Mouse (Mus musculus) limb, embryonic 11.5 days (tissue): ENCODE results near the gene Kctd21. TPM values are rescaled to one million over a fixed set of nuclear protein-coding genes. Genes with fewer than 3 reads are reported as not detected.

ENCODE experiments used
- ATAC-seq: fragments of 200-750 bp; cut with Nextera tagmentation; 2 replicates; pipeline ENCODE4 v1.8.0; 2017; ENCODE audit warnings: low read depth; ENCODE audit not compliant: insufficient number of reproducible peaks, low FRiP score, low TSS enrichment
- DNase-seq: peaks from one replicate; pipeline ENCODE4 v3.0.0-alpha.2; 2015; ENCODE audit warnings: low spot score
- H3K27ac ChIP-seq: fragments of 300-500 bp; sonication (generic); replicated peaks from 2 replicates; pipeline ENCODE4 v1.5.1; 2014; ENCODE audit warnings: low read depth, mild to moderate bottlenecking, low read length
- H3K27me3 ChIP-seq: fragments of 300-500 bp; sonication (generic); 2 replicates; pipeline ENCODE4 v1.6.1; 2014; ENCODE audit warnings: mild to moderate bottlenecking, low read length, mixed read lengths; ENCODE audit not compliant: control insufficient read depth, insufficient read depth
- H3K36me3 ChIP-seq: fragments of 300-500 bp; sonication (generic); 2 replicates; pipeline ENCODE4 v1.6.1; 2014; ENCODE audit warnings: mild to moderate bottlenecking, low read length, moderate library complexity, mixed read lengths; ENCODE audit not compliant: control insufficient read depth, insufficient read depth
- H3K4me1 ChIP-seq: fragments of 300-500 bp; sonication (generic); 2 replicates; pipeline ENCODE4 v1.6.1; 2014; ENCODE audit warnings: low read length, mixed read lengths; ENCODE audit not compliant: control insufficient read depth, insufficient read depth
- H3K4me2 ChIP-seq: fragments of 300-500 bp; sonication (generic); 2 replicates; pipeline ENCODE4 v1.6.1; 2014; ENCODE audit warnings: low read depth, mild to moderate bottlenecking, moderate library complexity; ENCODE audit not compliant: severe bottlenecking
- H3K4me3 ChIP-seq: fragments of 300-500 bp; sonication (generic); 2 replicates; pipeline ENCODE4 v1.5.1; 2014; ENCODE audit warnings: low read depth, low read length
- H3K9ac ChIP-seq: fragments of 300-500 bp; sonication (generic); 2 replicates; pipeline ENCODE4 v1.6.1; 2014; ENCODE audit warnings: mild to moderate bottlenecking, low read length
- H3K9me3 ChIP-seq: fragments of 300-500 bp; sonication (generic); 2 replicates; pipeline ENCODE4 v1.6.1; 2016; ENCODE audit warnings: low read length; ENCODE audit not compliant: control insufficient read depth
- WGBS: fragments of 180-500 bp; shearing (Covaris S2); extraction: QIAGEN DNeasy Blood & Tissue Kit; methylation state at CpG from one replicate; pipeline ENCODE4 v1.1.7; 2014; 5-methylcytosine and 5-hydroxymethylcytosine counted together
- polyA plus RNA-seq: library from polyadenylated mRNA; unstranded; fragments of >200 nt; fragmentation: Nextera tagmentation; extraction: Ambion mirVana; gene quantifications from 2 replicates; pipeline ENCODE4 v1.2.1, GENCODE M21; 2014

Kctd21 gene
- polyA plus RNA-seq, 1 experiment from 2014 or later = 4.3 TPM

DNA sequence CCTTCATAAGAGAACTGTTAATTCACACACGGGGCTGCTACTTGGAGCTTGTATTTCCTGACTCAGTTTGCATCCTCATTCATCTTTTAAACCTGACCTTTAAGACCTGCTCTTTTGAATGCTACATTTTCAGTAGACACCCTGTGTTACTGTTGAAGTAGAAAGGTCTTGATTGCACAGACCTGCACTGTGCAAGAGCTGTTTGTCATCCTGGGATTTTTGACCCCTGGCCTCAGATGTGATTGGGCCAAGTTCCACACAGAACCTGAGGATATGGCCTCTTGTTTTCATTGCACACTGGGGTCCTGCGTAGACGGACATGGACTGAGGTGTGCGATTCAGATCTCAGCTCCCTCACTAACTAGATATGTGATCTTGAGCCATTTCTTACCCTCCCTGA is 6.5 kb downstream of the Kctd21 start:
- 83% methylated on average over 4 of the region's 4 CpGs for WGBS
- H3K4me3 ChIP-seq = no peak overlapping the region
- DNase-seq (no peak), ATAC-seq (no peak)
- no peaks in the 10 kb centered on the region for H3K36me3 ChIP-seq
- H3K27ac ChIP-seq = no peak overlapping the region
- no peaks in the 10 kb centered on the region for H3K9me3 ChIP-seq
- H3K4me2 ChIP-seq = no peak overlapping the region
- H3K9ac ChIP-seq = no peak overlapping the region
- H3K4me1 ChIP-seq = no peaks in the 10 kb centered on the region
- H3K27me3 ChIP-seq = no peaks in the 10 kb centered on the region

DNA sequence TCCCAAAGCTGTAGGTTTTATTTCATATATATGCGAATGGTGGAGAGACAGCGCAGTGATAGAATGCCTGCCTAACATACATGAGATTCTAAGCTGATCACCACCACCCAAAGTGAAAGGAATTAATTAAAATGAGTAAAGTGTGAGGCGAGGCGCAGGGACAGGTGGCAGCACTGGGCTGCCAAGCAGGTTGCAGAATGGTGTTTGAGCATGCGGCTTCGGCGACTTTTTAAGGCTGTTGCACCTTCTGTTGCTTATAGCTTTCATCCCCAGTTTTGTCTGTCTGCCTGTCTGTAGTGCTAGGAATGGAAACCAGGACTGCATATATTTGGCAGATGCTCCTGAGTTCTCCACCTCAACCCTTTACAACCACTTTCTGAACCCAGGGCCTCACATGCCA is 7.5 kb downstream of the Kctd21 start:
- Histone ChIP-seq H3K4me2 (no peak overlapping the region), H3K4me1 (no peaks in the 10 kb centered on the region), H3K9ac (no peak overlapping the region), H3K27ac (no peak overlapping the region), H3K9me3 (no peaks in the 10 kb centered on the region), H3K36me3 (no peaks in the 10 kb centered on the region), H3K4me3 (no peak overlapping the region), H3K27me3 (no peaks in the 10 kb centered on the region)
- DNase-seq = no peak
- no peak for ATAC-seq
- WGBS = 88% methylated on average over 7 of the region's 7 CpGs

DNA sequence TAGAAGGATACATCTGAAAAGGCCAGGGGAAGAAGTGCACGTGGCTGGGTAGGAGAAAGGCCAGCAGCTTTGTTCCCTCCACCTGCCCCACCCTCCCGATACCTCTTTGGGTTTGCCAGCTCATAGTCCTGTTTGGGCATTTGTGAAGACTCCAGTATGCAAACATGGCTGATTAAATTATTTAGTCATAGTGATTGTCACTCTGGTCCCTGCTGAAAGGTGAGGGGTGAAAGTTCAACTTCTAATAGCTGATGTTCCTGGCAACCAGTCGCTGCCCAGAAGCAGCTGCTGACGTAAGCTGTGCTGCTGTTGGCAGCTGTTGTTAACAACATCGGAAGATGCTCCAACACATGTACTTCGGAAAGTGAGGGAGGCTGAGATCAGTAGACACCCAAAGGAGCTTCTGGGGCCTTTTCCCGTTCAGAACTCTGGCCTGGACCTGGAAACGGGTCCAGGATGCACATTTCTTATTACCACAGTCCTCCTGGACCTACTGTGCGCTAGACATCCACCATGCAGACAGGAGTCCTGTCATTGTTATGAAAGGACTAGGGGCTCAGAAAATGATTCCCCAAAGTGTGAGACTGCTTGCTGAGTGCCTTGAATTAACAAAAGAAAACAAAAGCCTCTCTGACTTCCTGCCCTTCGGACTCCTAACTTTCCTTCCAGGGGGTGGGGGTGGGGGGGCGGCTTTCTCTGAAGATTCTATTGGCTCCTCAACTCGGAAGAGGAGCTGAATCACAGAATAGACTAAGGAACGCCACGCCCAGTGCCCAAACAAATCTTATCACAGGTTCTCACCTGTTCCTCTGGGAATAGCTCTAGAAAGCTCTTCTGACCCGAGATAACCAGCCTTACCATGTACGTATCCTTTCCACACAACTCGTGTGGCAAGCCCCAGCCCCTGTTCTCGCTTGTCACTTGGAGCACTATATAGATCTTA is 9.1 kb downstream of the Kctd21 start:
- H3K9me3 ChIP-seq = no peaks in the 10 kb centered on the region
- H3K4me2 ChIP-seq = no peak overlapping the region
- H3K9ac ChIP-seq = no peak overlapping the region
- no peak overlapping the region for H3K4me3 ChIP-seq
- no peaks in the 10 kb centered on the region for H3K36me3 ChIP-seq
- WGBS = 73% methylated on average over 18 of the region's 18 CpGs
- H3K27me3 ChIP-seq = no peaks in the 10 kb centered on the region
- no peak for DNase-seq
- H3K27ac ChIP-seq = no peak overlapping the region
- H3K4me1 ChIP-seq = no peaks in the 10 kb centered on the region
- no peak for ATAC-seq

DNA sequence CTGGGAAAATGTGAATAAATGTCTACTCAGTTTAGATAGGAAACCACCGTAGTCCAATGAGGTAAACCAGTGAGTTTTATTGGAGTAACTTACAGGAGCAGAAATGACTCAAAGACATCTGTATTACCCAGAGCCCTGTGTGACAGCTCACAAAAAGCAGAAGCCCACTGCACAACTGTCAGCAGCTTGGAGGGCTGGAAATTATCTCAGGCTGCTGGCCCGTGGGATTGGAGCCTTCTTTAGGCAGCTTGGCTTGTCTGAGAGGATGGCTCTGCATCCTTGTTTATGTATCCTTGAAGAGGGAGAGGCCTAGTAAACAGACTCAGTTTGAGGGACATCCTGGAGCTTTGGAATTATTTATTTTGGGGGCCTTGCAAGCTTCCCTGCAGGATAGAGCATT is 10.8 kb downstream of the Kctd21 start:
- Histone ChIP-seq H3K9ac (no peak overlapping the region), H3K9me3 (no peaks in the 10 kb centered on the region), H3K4me1 (no peaks in the 10 kb centered on the region), H3K27me3 (no peaks in the 10 kb centered on the region), H3K27ac (no peak overlapping the region), H3K36me3 (no peaks in the 10 kb centered on the region), H3K4me3 (no peak overlapping the region), H3K4me2 (no peak overlapping the region)
- WGBS = 59% methylated on average over 2 of the region's 2 CpGs
- DNase-seq (no peak), ATAC-seq (no peak)

DNA sequence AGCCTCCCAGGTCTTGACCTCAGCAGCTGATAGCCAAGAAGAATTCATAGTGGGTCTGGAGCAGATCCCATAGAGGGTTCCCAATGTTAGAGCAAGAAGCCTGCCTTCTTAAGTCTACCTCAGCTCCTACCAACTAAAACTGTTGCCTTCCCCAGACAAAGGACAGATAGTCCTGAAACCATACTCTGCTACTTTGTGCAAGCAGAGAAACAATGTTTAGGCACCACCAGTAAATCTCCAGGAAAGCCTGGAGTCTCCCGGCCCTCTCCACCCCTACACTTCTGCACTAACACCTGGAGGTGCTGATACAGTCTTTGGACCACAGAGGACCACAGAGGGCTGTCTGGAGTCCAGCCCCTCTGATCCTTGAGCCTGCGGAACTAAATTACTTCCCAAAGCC is 12.5 kb downstream of the Kctd21 start:
- Histone ChIP-seq H3K27me3 (no peaks in the 10 kb centered on the region), H3K27ac (no peak overlapping the region), H3K9me3 (no peaks in the 10 kb centered on the region), H3K4me3 (no peak overlapping the region), H3K9ac (no peak overlapping the region), H3K4me1 (no peaks in the 10 kb centered on the region), H3K36me3 (no peaks in the 10 kb centered on the region), H3K4me2 (no peak overlapping the region)
- WGBS = 70% methylated on average over 2 of the region's 2 CpGs
- ATAC-seq = no peak
- DNase-seq = no peak

DNA sequence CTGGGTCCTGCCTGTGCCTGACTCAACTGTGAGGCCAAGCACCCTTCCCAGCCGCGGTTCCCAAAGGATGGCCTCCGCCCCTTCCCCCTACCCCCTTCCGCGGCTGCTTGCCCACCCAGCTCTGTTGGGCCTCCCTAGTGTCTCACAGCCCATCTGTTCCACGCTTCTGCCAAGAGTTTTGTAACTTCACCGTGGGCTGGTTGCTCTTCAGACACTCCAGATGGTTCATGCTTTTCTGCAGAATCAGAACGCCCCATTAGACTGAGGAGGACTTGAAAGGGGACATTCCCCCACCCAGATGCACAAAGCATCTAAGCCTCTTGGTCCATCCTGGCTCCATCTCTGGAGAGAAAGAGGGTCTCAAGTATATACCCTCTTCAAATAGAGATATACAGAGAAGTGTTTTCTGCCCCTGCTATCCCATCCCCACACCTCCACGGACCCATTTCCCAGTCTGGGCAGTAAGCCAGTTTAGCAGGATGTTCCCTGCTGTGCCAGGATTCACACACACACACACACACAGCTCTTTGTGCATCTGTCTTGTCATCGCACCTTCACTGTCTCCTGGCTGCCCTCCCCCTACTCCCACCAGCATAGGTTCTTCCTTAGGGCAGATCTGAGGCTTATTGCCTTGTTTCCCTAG is 13.2 kb downstream of the Kctd21 start:
- Histone ChIP-seq H3K4me2 (no peak overlapping the region), H3K9ac (no peak overlapping the region), H3K9me3 (no peaks in the 10 kb centered on the region), H3K27me3 (no peaks in the 10 kb centered on the region), H3K27ac (no peak overlapping the region), H3K4me3 (no peak overlapping the region), H3K36me3 (no peaks in the 10 kb centered on the region), H3K4me1 (no peaks in the 10 kb centered on the region)
- 62% methylated on average over 10 of the region's 10 CpGs for WGBS
- ATAC-seq = no peak
- no peak for DNase-seq

DNA sequence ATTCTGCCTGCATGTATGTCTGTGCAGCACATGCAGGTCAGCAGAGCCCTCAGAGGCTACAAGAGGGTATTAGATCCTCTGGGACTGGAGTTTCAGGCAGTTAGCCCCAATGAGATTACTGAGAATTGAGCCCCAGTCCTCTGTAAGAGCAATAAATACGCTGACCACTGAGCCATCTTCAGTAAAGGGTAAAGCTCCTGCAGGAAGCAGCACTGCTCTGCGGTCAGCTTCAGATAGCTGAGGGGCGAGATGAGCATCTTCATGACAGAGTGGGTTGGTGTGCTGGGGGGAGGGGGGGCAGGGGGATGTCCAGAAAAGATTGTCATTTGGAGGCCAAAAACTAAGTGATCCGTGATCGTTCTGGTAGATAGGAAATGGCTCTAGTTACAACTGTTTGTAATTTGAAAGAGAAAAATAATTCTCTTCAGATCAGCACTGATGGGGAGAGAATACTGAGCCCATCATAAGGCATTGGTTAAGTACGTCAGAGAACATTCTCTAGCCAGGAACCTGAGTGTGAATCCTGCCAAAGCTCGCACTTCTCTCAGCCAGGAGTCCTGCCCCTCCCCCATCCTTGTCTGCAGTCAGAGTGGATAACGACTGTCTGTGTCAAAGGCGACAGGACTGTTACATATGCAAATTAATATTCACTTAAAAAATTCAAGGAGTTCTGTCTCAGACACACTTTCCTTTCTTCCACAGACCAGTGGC is 14.1 kb downstream of the Kctd21 start:
- no peak overlapping the region for H3K9ac ChIP-seq
- no peaks in the 10 kb centered on the region for H3K27me3 ChIP-seq
- DNase-seq (no peak), ATAC-seq (no peak)
- H3K4me2 ChIP-seq = no peak overlapping the region
- H3K27ac ChIP-seq = no peak overlapping the region
- H3K36me3 ChIP-seq = no peaks in the 10 kb centered on the region
- no peaks in the 10 kb centered on the region for H3K4me1 ChIP-seq
- no peaks in the 10 kb centered on the region for H3K9me3 ChIP-seq
- H3K4me3 ChIP-seq = no peak overlapping the region
- WGBS = 78% methylated on average over 9 of the region's 9 CpGs

DNA sequence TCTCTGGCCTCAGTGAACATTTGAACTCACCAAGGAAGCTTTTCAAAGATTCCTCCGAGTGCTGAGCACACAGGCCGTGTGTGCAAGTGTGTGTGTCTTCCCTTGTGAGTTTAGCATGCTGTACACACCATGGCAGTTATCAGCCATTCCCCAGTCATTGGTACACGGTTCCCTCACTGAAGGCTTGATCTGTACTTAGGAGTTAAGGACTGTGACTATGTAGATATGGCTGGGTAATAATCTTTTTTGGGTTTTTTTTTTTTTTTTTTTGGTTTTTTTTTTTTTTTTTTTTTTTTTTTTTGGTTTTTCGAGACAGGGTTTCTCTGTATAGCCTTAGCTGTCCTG is 14.7 kb downstream of the Kctd21 start:
- 88% methylated on average over 3 of the region's 4 CpGs for WGBS
- Histone ChIP-seq H3K27ac (no peak overlapping the region), H3K36me3 (no peaks in the 10 kb centered on the region)

More for the DNA sequence above, 14.7 kb downstream of the Kctd21 start:
- Histone ChIP-seq H3K27me3 (no peaks in the 10 kb centered on the region), H3K4me1 (no peaks in the 10 kb centered on the region), H3K4me2 (no peak overlapping the region), H3K4me3 (no peak overlapping the region), H3K9ac (no peak overlapping the region), H3K9me3 (no peaks in the 10 kb centered on the region)
- DNase-seq (no peak), ATAC-seq (no peak)
